Comparison of ENCODE assay signal across 8 mouse cellular contexts in the genomic region with DNA sequence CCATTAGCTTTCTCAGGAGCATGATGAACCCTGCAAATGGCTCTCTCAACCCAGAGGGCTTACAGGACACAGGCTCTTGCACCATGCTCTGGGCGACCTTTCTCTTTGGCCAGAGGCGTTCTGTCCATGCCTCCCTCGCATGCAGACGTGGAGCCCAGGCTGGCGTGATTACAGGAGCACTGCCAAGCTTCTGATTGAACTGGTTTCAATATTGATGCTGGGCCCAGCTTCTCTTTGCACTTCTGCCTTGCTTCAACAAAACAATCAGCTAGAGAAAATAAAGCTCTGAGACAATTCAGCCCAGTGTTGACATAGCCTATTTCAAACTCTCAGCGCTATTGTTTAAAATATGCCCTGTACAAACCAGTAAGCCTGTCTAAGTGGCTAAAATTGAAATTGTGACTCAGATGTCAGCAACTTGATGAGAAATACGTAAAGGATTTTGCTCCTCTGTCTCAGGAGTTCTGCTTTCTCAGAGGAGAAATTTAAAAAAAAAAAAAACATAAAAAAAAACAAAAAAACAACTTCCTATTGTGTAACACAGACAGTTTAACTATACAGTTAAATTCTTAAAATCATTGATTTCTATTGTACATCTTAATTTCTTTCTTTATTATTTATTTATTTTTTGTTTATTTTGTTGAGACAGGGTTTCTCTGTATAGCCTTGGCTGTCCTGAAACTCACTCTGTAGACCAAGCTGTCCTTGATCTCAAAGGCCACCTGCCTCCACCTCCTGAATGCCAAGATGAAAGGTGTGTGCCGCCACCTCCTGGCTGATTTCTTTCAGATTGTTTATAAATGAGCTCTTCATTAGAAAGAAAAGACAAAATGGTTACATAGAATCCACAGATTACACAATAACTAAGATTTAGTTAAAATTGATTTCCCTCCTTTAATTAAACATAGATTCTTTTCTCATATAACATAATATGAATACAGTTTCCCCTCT.
A peak's percentile ranks its signal among the peaks of the same experiment; 100 is the strongest.
DNase-seq lines count a peak whose midpoint lies in the region.

No protein-coding gene starts in this region.

- intact Hi-C loops in gastrocnemius, postnatal 14 days (cut with DNase I; ENCODE audit: low total_unique reads), result no loop called here

- DNase-seq in gastrocnemius, postnatal 14 days, result peak; percentile 9
- DNase-seq in gastrocnemius, postnatal 10 days, result no peak
- DNase-seq in 3134 (ENCODE audit: extremely low read depth, insufficient read length, low spot score) (peak; percentile 30), adipocyte (ENCODE audit: low spot score) (peak; percentile 58)
- peak; percentile 60 to 65 for DNase-seq in kidney, postnatal 25 days
- peak; percentile 7 for DNase-seq in naive thymus-derived CD4-positive, alpha-beta T cell, adult 2 months (ENCODE audit: low read depth)
- DNase-seq in neural tube, embryonic 10.5 days (ENCODE audit: extremely low spot score, low spot score), result no peak
- DNase-seq in urinary bladder, adult 2 months (ENCODE audit: low spot score), result no peak

Comparison
In these comparisons a context has a peak if more than half of its experiments do, and no peak if none do; other contexts are left out.
1. DNase-seq: peak in gastrocnemius, postnatal 14 days (single experiment), 3134 (single experiment), adipocyte (single experiment), kidney, postnatal 25 days (2 of 2) and naive thymus-derived CD4-positive, alpha-beta T cell, adult 2 months (single experiment); none in gastrocnemius, postnatal 10 days (single experiment), neural tube, embryonic 10.5 days (single experiment) and urinary bladder, adult 2 months (single experiment).